Mouse (Mus musculus): ENCODE measurements around the gene Cnr1.

The Cnr1 gene

DNA sequence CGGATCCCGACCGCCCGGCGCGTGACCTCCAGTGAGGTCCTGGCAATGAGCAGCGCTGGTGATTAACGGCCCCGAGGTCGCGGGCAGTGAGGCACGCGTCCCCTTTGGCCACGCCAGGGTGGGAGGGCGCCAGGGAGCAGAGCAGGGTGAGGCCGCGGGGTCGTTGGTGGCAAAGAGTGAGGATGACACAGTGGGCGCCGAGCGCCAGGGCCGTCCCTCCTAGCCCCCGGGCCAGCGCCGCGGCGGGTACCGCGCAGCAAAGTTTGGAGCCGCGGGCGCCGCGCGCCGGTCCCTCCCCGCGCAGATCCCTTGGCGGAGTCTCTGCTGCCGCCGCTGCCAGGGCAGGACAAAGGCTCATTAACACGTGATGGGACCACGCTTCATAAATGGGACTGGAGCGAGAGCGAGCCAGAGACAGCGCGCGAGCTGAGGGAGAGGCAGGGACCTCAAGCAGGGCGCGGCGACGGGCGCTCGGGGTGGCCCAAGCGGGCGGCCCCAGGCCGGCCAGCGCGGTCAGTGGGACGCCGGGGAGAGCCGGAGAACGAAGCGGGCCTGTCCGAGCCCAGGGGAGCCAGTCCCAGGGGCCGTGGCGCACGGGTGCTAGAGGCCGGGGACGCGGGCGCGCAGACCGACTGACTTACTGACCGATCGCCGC is at the start of gene Cnr1:
Cnr1 (plus strand) TSS at position 360 of the 655 bp plus-strand sequence.
- peak; percentile 90 for DNase-seq (ENCODE audit: low spot score)

DNA sequence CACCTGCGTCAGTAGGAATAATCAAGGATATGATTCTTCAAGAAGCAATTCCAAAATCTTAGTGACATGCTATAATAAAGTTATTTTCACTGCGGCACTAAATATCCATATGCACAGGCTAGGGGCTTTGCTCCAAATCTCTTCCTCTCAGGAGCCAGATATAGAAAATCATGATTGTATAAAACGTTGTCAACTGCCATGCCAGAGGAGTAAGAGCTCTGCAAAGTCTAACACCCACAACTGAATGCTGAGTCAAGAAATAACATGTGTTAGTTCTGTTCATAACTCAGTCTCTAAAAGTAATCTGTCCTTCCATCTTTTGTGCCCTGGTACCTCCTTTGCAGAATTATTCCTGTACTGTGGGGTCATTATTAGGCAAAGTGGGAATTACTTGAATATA is 44.4 kb upstream of the Cnr1 start:
- no peak for DNase-seq (ENCODE audit: low spot score)

DNA sequence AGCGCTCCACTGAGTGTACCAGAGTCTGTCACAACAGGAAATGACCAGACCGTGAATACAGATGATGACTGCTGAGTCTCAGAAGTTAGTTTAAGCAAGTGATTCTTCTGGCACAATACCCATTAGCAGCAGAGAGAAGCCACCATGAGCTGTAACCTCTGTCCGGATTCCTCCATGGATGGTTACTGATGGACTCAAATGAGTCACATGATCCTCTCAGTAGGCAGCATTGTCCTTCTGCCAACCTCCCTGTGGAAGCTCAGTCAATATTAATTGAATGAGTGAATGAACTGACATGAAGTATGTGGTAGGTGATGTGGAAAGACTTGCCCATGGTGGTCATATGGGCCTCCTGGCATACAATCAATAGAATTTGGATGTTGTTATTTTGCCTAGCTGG is 38.4 kb upstream of the Cnr1 start:
- no peak for DNase-seq (ENCODE audit: low spot score)

DNA sequence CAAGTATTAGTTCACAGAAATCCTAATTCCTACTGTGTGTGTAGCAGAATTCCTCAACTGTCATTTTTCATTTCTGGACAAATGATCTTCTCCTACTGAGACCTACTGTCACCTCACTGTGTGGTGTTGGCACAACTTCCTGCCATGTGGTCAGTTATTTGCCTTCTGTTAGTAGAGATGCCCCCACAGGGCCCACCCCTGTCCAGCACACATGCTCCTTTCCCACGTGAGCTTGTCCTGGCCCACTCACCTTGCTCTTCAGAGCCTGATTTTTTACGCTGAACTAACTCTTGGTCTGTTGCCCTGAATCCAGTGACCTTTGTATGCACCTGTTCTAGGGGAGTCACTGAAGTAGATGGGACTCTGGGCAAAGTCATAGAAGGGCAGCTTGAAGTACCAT is 34.4 kb upstream of the Cnr1 start:
- no peak for DNase-seq (ENCODE audit: low spot score)

DNA sequence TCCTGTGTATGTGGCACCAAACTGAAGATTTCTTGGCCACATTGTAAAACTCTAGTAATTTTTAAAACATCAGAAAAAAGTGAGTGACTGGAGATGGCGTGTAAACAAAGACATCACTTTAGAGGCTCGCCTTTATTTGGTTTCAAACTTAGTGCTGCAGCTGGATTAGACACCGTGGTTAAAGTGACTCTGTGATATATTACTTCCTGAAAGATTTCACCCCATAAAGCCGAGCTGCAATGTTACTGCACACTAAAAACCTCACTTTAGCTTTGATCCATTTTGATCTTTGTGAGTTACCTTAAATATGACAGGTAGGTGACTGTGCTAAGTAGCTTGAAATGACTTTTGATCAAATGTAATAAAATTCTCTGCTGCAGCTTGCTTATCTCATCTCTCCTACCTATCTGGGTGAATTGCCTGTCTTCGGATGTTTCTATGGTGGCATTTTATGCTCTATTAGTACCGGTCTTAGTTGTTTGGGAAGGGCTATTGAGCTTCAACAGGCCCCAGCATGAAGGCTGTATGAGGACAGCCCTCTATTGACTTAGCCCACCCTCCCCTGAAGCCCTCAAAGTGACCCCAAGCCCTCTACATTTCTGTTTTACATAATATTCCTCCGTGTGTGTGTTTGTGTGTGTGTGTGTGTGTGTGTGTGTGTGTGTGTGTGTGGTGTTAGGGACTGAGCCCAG is 32.1 kb upstream of the Cnr1 start:
- no peak for DNase-seq (ENCODE audit: low spot score)

DNA sequence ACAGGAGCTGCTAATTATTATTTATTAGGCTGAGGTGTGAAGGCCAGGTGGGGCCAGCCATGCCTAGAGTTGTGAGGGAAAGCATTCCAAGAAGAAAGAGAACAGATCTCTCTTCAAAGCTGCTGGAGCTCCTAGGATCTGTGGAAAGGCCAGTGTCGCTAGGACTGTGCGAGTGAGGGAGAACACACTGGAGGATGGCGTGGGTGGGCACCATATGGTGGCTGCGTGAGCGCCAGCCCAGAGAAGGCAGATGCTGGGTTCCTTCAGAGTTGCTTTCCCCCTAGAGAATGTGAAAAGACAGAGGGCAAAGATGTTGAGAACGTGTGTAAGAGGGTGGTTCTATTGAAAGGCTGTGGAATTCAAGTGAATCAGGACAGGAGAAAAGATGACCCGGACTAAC is 30.6 kb upstream of the Cnr1 start:
- DNase-seq (ENCODE audit: low spot score) = no peak

DNA sequence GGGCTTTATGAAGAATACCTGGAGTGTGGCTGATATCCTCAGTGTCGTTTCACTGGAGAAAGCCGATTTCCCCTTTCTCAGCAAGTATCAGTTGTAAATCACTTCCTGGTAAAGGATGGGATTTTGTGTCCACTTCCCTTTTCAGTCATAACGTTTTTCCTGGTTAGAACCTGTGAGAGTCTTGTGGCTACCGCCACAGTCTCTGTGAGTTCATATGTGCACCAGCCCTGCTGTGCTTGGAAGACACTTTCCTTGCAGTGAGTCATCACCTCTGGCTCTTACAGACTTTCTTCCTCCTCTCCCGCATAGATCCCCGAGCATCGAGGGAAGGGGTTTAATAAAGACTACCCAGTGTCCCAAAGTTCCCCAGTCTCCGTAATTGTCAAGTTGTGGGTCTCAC is 29.3 kb upstream of the Cnr1 start:
- no peak for DNase-seq (ENCODE audit: low spot score)

DNA sequence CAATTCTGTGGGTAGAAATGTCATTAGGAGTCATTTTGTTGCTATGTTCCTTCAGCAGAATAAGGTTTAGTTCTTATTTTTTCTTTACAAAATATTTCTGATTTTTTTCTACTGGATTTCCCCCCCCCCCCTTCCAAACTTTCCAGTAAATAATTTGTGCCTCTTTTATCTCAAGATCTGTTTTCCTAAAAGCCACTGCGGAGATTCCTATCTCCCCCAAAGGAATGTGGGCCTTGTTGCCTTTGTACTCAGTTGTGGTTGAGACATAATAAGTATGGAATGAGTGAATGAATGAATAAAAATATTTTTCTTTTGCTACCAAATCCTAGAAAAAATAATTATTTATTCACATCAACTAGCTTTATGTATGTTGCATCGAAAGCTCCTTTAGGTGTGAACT is 28.9 kb upstream of the Cnr1 start:
- no peak for DNase-seq (ENCODE audit: low spot score)

DNA sequence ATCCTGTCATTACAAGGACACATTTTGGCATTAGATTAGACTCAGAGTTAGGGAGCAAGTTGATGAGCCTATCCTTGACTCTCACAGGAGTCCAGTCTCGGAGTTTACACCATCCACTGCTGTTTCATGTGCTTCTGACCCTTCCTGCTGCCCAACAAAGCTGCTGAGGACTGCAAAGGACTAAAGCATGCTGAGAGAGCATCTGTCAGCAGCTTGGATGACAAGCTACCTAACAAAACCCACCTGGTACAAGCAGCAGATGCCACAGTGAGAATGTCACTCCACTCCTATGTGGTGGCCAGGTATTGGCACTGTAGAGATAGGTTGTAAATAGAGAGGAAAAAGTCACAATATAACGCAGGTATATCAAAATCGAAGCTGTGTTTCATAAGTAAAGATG is 22.7 kb upstream of the Cnr1 start:
- DNase-seq (ENCODE audit: low spot score) = no peak

DNA sequence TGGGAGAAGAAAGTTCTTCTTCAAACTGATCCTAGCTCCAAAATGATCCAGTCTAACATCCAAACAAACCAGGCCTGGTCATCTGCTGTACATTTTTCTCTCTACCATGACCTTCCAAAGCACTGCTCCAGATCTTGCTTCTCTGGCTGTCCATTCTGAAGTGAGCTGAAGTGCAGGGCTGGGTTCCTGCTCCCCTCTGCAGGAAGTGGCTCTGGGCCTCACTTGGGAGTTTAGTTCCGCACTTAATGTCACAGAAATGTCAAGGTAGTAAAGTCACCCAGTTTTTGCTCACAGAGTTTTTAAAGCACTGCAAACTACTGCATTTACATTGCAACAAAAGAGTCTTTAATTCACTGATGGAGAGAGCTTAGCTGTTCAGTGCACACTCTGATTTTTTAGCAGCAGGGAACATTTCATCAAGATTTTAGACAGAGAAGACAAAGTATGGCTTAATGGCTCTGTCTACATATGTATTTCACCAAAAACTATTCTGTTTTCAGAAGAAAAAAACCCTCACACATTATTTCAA is 20.5 kb upstream of the Cnr1 start:
- no peak for DNase-seq (ENCODE audit: low spot score)

DNA sequence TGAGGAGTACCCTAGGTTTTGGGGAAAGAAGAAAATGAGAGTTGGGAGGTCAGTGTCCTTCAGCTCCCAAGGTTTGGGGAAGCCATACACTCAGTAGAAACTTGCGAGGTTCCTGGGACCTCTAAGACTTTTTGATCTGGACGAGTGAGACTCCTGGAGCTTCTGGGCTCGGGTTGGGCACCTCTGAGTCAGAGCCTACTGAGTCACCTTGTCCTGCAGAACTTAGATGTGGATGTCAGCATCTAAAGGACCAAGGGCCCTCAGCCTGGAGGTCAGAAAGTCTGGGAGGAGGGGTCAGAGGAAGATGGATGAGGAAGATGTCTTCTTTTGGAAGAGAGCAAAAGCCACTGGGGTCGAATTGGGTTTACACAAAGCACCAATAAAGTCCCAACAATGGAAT is 19.6 kb upstream of the Cnr1 start:
- DNase-seq (ENCODE audit: low spot score) = no peak

DNA sequence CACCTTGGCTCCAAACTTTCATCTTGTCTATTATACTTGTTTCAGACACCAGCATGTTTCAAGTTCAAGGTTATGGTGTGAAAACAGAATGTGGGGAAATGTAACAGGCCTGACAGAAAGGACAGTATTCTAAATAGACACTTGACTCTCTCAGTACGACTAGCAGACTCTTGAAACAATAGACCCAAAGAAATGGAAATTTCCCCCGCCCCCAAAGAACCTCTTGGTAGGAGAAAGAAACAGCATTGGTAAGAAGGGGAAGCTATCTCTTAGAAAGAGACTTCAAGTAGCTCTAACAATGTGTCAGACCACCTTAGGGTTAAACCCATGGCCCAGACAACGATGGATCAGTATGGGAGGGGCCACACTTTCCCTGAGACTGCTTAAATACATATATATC is 15.6 kb upstream of the Cnr1 start:
- no peak for DNase-seq (ENCODE audit: low spot score)

DNA sequence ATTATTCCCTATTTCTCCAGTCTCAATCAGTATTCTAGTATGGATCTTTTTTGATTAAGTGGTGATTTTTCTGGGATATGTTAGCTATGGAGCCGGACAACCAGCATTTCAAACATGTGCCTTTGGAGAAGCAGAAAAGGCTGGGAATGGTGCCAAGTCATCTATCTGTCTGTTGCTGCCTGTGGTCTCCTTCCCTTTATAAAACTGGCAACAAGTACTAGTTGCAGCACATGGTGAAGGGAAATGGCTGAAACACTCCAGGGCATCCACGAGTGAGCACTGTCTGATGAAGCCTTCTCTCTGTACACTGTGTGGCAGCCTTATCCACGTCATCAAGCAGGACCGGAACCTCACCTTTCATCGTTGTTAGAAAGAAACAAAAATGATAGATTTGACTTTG is 8.7 kb upstream of the Cnr1 start:
- peak; percentile 48 for DNase-seq (ENCODE audit: low spot score)

DNA sequence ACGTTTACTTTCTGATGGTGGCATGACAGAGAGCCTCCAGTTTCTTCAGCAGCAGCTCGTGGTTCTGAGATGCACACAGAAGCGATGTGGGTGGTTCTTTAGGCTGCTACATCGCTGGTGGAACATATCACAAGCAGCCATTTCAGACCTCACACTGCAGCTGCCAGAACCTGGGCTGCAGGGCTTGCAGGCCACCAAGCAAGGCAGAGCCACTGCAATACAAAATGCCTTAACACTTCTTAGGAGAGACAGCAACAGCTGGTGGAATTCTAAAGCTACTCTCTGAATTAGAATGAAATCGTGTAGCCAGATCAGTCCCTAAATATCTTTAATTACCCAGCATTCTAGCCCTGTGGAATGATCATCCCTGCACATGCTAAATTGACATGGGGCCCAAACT is 3.6 kb upstream of the Cnr1 start:
- DNase-seq (ENCODE audit: low spot score) = no peak

DNA sequence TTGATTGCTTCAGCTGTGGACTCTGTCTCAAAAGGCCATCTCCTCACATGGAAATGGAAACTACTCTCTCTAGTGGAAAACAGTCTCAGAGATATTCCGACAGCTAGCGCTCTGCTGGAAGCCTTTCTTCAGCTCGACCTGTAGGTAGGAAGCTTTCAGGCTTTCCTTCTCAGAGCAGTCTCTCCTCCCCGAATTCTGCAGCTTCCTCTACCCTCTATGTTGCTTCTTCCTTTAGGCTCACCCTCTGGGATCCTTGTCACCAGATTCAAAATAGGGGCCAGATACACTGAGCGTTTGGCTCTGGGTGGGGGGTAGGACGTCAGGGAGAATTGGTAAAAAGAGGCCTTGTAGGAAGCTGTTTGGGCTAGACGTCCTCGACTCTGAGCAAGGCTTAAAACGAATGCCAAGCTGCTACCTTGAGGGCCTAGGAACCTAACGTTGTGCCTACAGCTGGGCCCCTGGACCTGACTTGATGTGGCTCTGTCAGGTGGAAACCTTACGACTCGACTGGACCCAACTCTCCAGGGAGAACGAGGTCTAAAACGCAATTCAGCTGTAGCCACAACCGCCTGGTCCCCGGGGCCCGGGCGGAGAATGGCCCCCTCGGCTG is 1.1 kb upstream of the Cnr1 start:
- peak; percentile 56 for DNase-seq (ENCODE audit: low spot score)

DNA sequence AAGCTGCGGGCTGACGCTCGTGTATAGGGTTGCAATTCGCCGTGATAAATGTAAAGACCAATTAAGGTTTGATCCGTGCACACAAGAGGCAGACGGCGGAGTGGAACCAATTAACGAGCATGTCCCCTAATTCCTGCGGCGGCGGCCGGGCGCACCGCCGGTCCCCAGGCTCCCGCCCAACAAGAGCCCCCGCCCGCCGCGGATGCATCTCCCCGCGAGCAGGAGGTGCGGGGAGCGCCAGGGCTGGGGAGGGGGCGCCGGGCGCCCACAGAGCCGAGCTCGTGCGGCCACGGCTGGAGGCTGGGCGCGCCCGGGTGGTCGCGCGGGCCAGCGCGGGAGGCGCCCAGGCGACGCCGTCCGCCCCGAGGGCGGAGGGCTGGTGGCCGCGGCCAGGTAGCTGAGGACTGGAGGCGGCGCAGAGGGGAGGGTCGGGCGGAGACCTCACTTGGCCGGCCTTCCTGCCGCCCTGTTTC is 596 bp upstream of the Cnr1 start:
- DNase-seq (ENCODE audit: low spot score) = no peak

DNA sequence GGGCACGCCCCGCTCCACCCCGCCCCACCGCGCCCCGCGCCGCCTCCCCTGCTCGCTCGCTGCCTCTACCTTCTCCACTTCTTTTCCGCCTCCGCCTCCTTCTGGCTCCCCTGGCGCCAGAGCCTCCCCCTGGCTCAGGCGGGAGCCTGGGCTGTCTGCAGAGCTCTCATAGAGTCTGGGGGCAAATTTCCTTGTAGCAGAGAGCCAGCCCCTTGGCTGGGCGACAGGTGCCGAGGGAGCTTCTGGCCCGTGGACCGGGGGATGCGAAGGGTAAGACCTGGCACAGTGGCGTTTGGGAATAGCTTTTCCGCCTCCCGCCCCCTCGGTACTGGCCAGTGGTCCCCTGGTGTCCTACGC is 474 bp downstream of the Cnr1 start:
- DNase-seq (ENCODE audit: low spot score) = no peak

DNA sequence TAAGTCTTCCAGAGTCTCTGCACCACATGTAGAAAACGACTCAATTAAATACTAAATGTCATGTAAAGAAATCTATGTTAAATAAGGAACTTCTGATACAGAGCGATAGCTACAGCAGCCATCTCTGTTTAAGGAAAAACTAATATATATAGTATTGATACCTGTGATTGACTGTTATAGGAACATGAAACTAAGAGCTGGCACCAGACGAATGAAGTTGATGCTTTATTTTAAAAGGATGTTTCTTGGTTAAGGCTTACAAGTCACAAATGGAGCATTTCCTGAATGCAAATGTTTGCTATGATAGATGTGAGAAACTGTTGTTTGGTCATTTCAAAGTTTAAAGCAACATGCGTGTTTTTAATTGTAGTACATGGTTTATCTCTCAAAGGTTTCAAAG is 1.1 kb downstream of the Cnr1 start:
- no peak for DNase-seq (ENCODE audit: low spot score)

DNA sequence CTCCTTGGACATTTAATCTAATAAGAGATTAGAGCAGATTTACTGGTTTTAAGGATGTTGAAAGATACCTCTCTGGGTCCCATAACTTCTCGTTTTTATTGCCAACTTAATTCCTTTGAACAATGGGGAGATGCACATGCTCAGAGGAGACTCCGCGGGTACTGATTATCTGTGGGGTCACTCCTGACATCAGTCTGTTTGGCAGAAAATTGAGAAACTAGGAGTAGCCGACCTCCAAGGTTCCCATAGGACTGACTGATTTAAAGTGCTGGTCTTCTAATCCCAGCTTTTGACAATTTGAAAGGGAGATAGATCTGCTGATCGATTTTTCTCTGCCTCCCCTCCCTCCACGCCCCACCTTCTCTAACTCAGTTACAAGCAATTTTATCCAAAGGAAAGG is 1.6 kb downstream of the Cnr1 start:
- DNase-seq (ENCODE audit: low spot score) = no peak

DNA sequence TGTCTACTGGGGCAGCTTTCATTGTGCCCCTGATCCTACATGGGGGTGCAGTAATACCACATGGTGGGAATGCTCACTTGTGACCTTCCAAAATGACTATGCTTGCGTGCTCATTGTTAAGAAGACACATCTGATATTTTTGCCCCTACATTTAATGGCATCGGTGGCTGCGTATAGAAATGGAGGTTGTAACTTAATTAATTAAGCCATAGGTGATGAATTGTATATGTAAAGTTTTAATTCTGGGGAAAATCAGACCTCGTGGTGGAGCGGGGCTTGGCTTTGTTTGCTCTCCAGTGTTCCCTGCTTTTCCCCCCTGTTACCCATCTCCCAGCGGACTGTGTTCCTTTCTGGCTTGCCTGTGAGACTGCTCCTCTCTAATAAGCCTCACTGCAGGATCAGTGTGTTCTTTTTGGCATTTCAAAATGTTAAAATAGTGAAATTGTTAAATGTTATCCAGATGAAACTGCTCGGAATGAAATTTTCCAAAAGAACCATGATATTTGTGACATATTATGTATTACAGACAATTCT is 2.4 kb downstream of the Cnr1 start:
- no peak for DNase-seq (ENCODE audit: low spot score)

DNA sequence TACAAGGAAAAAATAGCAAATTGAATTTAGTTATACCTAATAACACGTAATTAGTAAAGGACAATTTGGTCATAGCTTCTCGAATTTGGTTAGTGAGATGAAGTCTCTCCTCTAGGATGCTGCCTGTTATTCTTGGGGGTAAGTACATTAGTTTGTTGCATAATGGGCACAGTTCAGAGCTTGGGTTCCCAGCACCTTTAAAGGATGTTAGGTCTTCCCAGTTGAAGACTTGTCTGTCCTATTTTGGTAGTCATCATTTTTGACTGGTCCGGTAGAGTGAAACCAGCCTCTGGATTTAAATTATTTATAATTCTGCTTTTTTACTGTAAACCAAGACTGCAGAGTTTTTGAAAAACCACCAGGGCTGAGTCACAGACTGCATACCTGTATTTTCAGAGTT is 3.3 kb downstream of the Cnr1 start:
- no peak for DNase-seq (ENCODE audit: low spot score)

DNA sequence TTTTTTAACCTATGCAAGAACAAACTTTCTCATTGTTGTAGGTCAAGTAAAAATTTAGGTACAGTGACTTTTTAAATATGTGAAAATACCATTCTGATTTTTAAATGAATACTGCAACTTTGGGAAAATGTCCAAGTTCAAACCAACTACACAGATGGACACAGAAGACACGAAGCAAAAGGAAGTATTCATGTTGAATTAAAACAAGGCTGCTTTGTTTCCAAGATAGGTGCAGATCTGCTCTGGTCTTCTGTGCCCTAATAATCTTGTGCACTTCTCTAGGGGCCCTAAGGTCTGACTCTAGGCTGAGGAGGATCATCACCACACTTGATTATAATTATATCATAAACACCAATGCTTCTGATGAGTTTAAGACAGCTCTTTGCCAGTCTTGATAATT is 4.1 kb downstream of the Cnr1 start:
- DNase-seq (ENCODE audit: low spot score) = no peak

DNA sequence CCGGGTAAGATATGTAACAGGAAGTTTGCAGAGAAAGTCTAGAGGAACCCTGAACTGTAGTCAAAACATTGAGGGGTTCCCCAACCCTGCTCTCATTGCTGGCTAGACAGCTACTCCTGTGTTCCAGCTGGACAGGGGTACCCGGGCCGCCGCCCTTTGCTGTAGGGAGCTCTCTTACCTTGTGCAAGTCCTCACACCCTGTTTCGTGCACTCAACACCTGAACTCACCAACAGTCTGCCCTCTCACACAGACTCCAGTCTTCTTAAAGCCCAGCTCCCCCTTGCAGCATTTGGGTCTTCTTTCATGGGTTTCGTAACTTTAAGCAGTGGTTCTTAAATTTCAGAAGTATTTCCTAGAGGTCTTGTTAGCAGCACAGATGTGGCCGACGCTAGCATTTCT is 7.0 kb downstream of the Cnr1 start:
- no peak for DNase-seq (ENCODE audit: low spot score)
